Mouse (Mus musculus) forebrain, embryonic 14.5 days (tissue): ENCODE measurements at regions not wholly inside any gene's neighbourhood (a gene's known extent, or its start where the extent isn't known, plus 50 kb on each side); places are given as distances from the start of the nearest gene placed in this dataset.
A peak's percentile ranks its signal among the peaks of the same experiment; 100 is the strongest.

ENCODE experiments used
- ATAC-seq: fragments of 200-750 bp; cut with Nextera tagmentation; 2 replicates; pipeline ENCODE4 v1.8.0; 2017; ENCODE audit warnings: mild to moderate bottlenecking, moderate library complexity
- DNase-seq: peaks from one replicate; pipeline ENCODE4 v3.0.0-alpha.2; 2015; ENCODE audit warnings: low spot score
- H3K27ac ChIP-seq: fragments of 300-500 bp; sonication (generic); 2 replicates; pipeline ENCODE4 v1.5.1; 2014; ENCODE audit warnings: low read depth, mild to moderate bottlenecking, control low read depth, low read length, moderate library complexity
- H3K27me3 ChIP-seq: fragments of 300-500 bp; sonication (generic); replicated peaks from 2 replicates; pipeline ENCODE4 v1.6.1; 2014; ENCODE audit warnings: low read length, control low read depth, mixed read lengths; ENCODE audit not compliant: control insufficient read depth, insufficient read depth
- H3K36me3 ChIP-seq: fragments of 300-500 bp; sonication (generic); 2 replicates; pipeline ENCODE4 v1.6.1; 2014; ENCODE audit warnings: low read length, control low read depth; ENCODE audit not compliant: control insufficient read depth, insufficient read depth
- H3K4me1 ChIP-seq: fragments of 300-500 bp; sonication (generic); 2 replicates; pipeline ENCODE4 v1.6.1; 2014; ENCODE audit warnings: antibody characterized with exemption, low read length, control low read depth; ENCODE audit not compliant: control insufficient read depth, insufficient read depth
- H3K4me2 ChIP-seq: fragments of 300-500 bp; sonication (generic); 2 replicates; pipeline ENCODE4 v1.6.1; 2014; ENCODE audit warnings: mild to moderate bottlenecking, control low read depth, low read length
- H3K4me3 ChIP-seq: fragments of 300-500 bp; sonication (generic); 2 replicates; pipeline ENCODE4 v1.5.1; 2014; ENCODE audit warnings: low read depth, low read length, control low read depth
- H3K9ac ChIP-seq: fragments of 300-500 bp; sonication (generic); 2 replicates; pipeline ENCODE4 v1.6.1; 2014; ENCODE audit warnings: mild to moderate bottlenecking, low read length, control low read depth, moderate library complexity
- H3K9me3 ChIP-seq: fragments of 300-500 bp; sonication (generic); replicated peaks from 2 replicates; pipeline ENCODE4 v1.6.1; 2016; ENCODE audit warnings: low read length, control low read depth, mixed read lengths; ENCODE audit not compliant: control insufficient read depth
- WGBS: fragments of 180-500 bp; shearing (Covaris S2); extraction: QIAGEN DNeasy Blood & Tissue Kit; methylation state at CpG from one replicate; pipeline ENCODE4 v1.1.7; 2014; 5-methylcytosine and 5-hydroxymethylcytosine counted together

DNA sequence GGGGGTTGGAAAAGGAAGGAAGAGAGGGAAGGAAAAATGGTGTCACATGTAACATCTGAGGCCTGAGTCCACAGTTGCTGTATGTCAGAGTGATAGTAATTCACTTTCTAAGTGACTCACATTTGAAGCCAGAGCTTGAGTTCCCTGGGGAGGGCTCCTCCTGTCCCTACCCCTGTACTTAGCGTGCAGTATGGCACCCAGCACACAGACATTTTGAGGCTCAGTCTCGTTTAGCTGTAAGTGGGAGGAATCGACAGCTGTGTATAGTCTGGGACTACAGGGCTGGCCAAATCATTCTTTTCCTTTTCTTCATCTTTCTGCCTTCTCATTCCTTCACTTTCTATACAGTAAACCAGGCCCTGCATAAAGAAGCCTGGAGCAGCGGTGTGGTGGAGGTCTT is 202.4 kb upstream of the Sall1 start:
- DNase-seq (no peak), ATAC-seq (no peak)
- Histone ChIP-seq H3K4me1 (peaks cover 7% of the 10 kb centered on the region; the same call in 1 of the 2 replicates), H3K4me2 (no peak overlapping the region), H3K36me3 (no peaks in the 10 kb centered on the region), H3K27ac (no peak overlapping the region), H3K4me3 (no peak overlapping the region), H3K9me3 (no peaks in the 10 kb centered on the region), H3K9ac (no peak overlapping the region), H3K27me3 (no peaks in the 10 kb centered on the region)
- 69% methylated on average over 4 of the region's 4 CpGs for WGBS

DNA sequence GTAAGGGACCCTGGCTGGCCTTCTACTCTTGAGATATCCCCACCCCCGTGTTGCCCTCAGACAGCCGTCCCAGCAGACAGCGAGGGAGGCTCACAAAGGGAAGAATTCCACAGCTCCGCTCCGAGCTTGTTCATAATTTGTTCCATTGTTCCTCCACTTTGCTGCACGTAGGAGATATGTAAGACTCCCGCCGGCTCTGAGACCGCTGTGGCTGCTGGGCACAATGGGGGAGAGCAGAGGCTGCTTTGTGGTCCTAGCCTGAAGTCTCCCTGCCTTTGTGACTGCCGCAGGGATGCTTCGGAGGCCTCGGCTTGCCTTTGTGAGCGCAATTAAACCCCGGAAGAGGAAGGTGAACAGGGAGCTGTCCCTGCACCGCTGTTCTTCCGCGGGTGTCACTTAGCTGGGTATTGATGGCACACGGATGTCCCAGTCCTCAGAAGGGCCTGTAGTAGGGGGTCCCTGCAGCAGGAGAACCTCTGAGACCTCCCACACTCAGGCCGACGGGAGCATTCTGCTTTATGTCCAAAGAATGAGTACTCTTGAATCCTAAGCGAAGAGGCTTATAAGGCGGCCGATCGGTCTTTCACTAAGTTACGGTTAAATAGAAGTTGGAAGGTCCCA is 201.3 kb upstream of the Sall1 start:
- Histone ChIP-seq H3K36me3 (no peaks in the 10 kb centered on the region), H3K4me2 (peak overlapping the region; percentile 40), H3K9me3 (no peaks in the 10 kb centered on the region), H3K9ac (peak overlapping the region; percentile 51), H3K27me3 (no peaks in the 10 kb centered on the region), H3K4me1 (peaks cover 7% of the 10 kb centered on the region; the same call in 1 of the 2 replicates), H3K27ac (no peak overlapping the region), H3K4me3 (peak overlapping the region; percentile 9)
- DNase-seq (peak; percentile 63), ATAC-seq (peak; percentile 42; the same call in 1 of the 2 replicates)
- WGBS: 11% methylated on average over 25 of the region's 25 CpGs

DNA sequence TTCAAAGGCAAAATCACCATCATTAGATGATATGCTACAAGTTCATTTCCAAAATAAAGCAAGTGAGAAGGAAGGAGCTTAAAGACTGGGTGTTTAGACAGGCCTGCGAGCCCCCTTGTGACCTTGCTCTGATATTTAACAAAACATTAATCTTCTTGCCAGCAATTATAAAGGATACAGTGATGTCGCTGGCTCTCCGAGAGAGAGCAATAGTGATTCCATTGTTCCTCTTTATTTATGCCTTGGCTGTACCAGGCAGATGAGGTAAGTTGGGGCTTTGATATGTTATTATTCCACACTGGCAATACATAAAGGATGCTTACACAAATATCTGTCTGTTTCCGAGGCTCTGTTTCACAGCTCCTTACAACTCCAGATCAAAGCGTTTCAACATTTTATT is 197.7 kb upstream of the Sall1 start:
- Histone ChIP-seq H3K27ac (no peak overlapping the region), H3K4me1 (peaks cover 7% of the 10 kb centered on the region; the same call in 1 of the 2 replicates), H3K9me3 (no peaks in the 10 kb centered on the region), H3K4me3 (no peak overlapping the region), H3K36me3 (no peaks in the 10 kb centered on the region), H3K9ac (no peak overlapping the region), H3K27me3 (no peaks in the 10 kb centered on the region), H3K4me2 (no peak overlapping the region)
- DNase-seq (peak; percentile 42), ATAC-seq (no peak)
- whole genome bisulfite sequencing: 3% methylated on average over 5 of the region's 5 CpGs

- Histone ChIP-seq H3K9ac (no peak overlapping the region), H3K4me2 (no peak overlapping the region), H3K9me3 (no peaks in the 10 kb centered on the region), H3K4me1 (0 out of 2 replicates have a peak, but pooled peaks cover under 1% of the 10 kb centered on the region), H3K27ac (no peak overlapping the region), H3K4me3 (no peak overlapping the region), H3K36me3 (no peaks in the 10 kb centered on the region), H3K27me3 (no peaks in the 10 kb centered on the region)
- ATAC-seq (no peak), DNase-seq (no peak)
- WGBS: 49% methylated on average over 2 of the region's 2 CpGs
Measured at GRCm38 (mm10) chr8:89239626-89240025, 195.7 kb upstream of the Sall1 start.

DNA sequence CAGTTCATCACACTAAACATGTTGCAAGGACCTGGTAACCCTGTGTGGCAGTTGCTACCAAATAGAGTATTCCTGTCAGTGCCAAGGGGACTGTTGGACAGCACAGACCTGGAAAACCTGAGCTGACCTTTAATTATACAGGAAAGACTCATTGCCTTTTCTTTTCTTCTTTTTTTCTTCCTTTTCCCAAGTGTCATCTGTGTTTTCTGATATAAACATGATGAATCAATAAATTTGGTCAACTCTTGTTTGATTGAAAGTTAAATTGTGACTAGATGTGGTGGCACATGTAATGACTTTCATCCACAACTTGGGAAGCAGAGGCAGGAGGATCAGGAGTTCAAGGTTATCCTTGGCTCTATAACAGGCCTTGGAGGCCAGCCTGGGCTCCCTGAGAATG is 190.1 kb upstream of the Sall1 start:
- Histone ChIP-seq H3K4me3 (no peak overlapping the region), H3K4me1 (no peaks in the 10 kb centered on the region), H3K27me3 (no peaks in the 10 kb centered on the region), H3K9me3 (no peaks in the 10 kb centered on the region), H3K9ac (no peak overlapping the region), H3K27ac (no peak overlapping the region), H3K4me2 (no peak overlapping the region), H3K36me3 (no peaks in the 10 kb centered on the region)
- ATAC-seq (no peak), DNase-seq (no peak)

DNA sequence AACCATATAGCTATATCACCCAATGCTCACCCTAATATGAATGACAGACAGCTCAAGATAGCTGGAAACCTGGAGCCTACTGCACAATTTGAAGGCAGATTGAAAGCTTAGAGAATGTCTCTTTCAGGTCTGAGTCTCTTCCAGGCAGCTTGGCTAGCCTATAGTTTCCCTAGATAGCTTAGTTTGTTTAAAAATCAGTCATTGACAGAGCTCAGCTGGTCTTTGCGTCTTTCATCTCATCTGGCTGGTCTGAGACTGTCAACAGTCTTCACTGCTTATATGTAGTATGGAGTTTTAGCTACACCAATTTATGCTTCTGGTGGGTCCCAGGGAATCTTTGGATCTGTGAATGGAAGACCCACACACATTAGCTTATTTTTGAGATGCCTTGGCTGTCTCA is 188.4 kb upstream of the Sall1 start:
- H3K4me1 ChIP-seq: no peaks in the 10 kb centered on the region
- H3K4me3 ChIP-seq: no peak overlapping the region
- H3K4me2 ChIP-seq: no peak overlapping the region
- DNase-seq (no peak), ATAC-seq (no peak)
- H3K36me3 ChIP-seq: no peaks in the 10 kb centered on the region
- H3K9me3 ChIP-seq: no peaks in the 10 kb centered on the region
- no peak overlapping the region for H3K27ac ChIP-seq
- H3K27me3 ChIP-seq: no peaks in the 10 kb centered on the region
- 97% methylated on average over 1 of the region's 1 CpGs for WGBS
- no peak overlapping the region for H3K9ac ChIP-seq

GRCm38 (mm10) chr8:89229144-89229543 is 185.2 kb upstream of the Sall1 start:
- Histone ChIP-seq H3K4me3 (no peak overlapping the region), H3K4me2 (no peak overlapping the region), H3K4me1 (no peaks in the 10 kb centered on the region), H3K27me3 (no peaks in the 10 kb centered on the region), H3K36me3 (no peaks in the 10 kb centered on the region), H3K9ac (no peak overlapping the region), H3K27ac (no peak overlapping the region), H3K9me3 (no peaks in the 10 kb centered on the region)
- DNase-seq: no peak
- no peak for ATAC-seq
- 90% methylated on average over 3 of the region's 3 CpGs for WGBS

GRCm38 (mm10) chr8:89220870-89221269 is 176.9 kb upstream of the Sall1 start:
- ATAC-seq: no peak; the same call in 1 of the 2 replicates
- H3K27ac ChIP-seq: no peak overlapping the region
- no peaks in the 10 kb centered on the region for H3K9me3 ChIP-seq
- no peak overlapping the region for H3K9ac ChIP-seq
- no peaks in the 10 kb centered on the region for H3K36me3 ChIP-seq
- H3K4me3 ChIP-seq: no peak overlapping the region
- H3K27me3 ChIP-seq: no peaks in the 10 kb centered on the region
- 54% methylated on average over 7 of the region's 7 CpGs for WGBS
- no peak overlapping the region for H3K4me2 ChIP-seq
- DNase-seq: peak; percentile 71
- peaks cover 3% of the 10 kb centered on the region; the same call in 1 of the 2 replicates for H3K4me1 ChIP-seq

GRCm38 (mm10) chr8:89220381-89220780 is 176.4 kb upstream of the Sall1 start:
- Histone ChIP-seq H3K4me3 (no peak overlapping the region), H3K27me3 (no peaks in the 10 kb centered on the region), H3K27ac (no peak overlapping the region), H3K4me2 (no peak overlapping the region), H3K9me3 (no peaks in the 10 kb centered on the region), H3K4me1 (peaks cover 3% of the 10 kb centered on the region; the same call in 1 of the 2 replicates), H3K36me3 (no peaks in the 10 kb centered on the region), H3K9ac (no peak overlapping the region)
- no peak for DNase-seq
- ATAC-seq: no peak
- 100% methylated on average over 2 of the region's 2 CpGs for WGBS
